Mouse (Mus musculus): ENCODE measurements around the gene Upp2.

DNA sequence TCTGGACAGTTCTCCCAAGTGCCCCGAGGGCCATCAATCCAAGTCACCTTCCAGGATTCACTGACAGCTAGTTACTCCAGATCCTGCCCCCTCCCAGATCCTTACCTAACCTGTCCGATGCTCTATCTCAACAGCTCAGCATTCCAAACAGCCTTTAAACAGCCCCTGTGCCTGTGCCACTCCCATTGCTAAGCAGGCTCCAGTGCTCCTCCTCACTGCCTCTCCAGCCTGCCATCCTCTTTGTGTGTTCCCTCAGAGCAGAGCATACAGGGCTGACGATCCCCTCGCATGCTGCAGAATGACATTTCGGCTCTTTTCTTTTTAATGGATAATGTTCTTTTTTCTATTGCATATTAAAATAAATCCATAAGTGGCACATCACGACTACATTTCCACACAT, 17.1 kb upstream of the Upp2 start:
- TF ChIP-seq CHD2 (IDR thresholded peaks at IDR 0.05; ENCODE audit: low read depth, low read length) = no peak
- TF ChIP-seq MAFK (IDR thresholded peaks at IDR 0.05; ENCODE audit: insufficient read depth, low read depth, low read length) = no peak
- no peak for TF ChIP-seq HCFC1 (IDR thresholded peaks at IDR 0.05; ENCODE audit: borderline replicate concordance, insufficient read depth, low read length)
